ENCODE assay signal across 8 mouse cellular contexts in genomic region chr16:30790551-30791001, GRCm38 (mm10).
DNase-seq lines count a peak whose midpoint lies in the region; ATAC-seq and TF ChIP-seq lines count a peak whose summit lies in the region.

No protein-coding gene starts in this region.

- H3K4me3 ChIP-seq in spleen, adult 2 months (ENCODE audit: extremely low read depth, insufficient read depth, insufficient read length) = no peak overlapping the region
- H3K4me3 ChIP-seq in heart, embryonic 10.5 days = peak overlapping the region; percentile 36
- H3K4me3 ChIP-seq in kidney, embryonic 16.5 days (ENCODE audit: low read length) = no peak overlapping the region
- no peak overlapping the region for H3K4me3 ChIP-seq in left cerebral cortex, adult 2 months

- H3K27ac ChIP-seq in spleen, adult 2 months (ENCODE audit: insufficient read depth, low read length) = peak overlapping the region; percentile 3; the same call in 1 of the 2 replicates
- peak overlapping the region; percentile 92 for H3K27ac ChIP-seq in heart, embryonic 10.5 days
- H3K27ac ChIP-seq in kidney, embryonic 16.5 days (ENCODE audit: low read length) = peak overlapping the region; percentile 65
- H3K27ac ChIP-seq in left cerebral cortex, adult 2 months = no peak overlapping the region

- no peaks in the 10 kb centered on the region for H3K9me3 ChIP-seq in heart, embryonic 10.5 days
- H3K9me3 ChIP-seq in kidney, embryonic 16.5 days (ENCODE audit: low read length) = no peaks in the 10 kb centered on the region

- no peak for DNase-seq in spleen, adult 2 months (ENCODE audit: low read depth in 1 of 2, low spot score in 2 of 2)
- no peak for DNase-seq in spleen, postnatal 36 days (ENCODE audit: low spot score in 2 of 2)
- peak; percentile 88 for DNase-seq in heart, embryonic 10.5 days (ENCODE audit: low spot score)
- DNase-seq in lung, postnatal 14 days = peak; percentile 49
- DNase-seq in layer of hippocampus, adult 18-20 months (ENCODE audit: low spot score in 2 of 2) = no peak
- no peak for DNase-seq in right cerebral cortex, adult 2 months (ENCODE audit: low spot score in 2 of 2)
- no peak for DNase-seq in left cerebral cortex, adult 2 months (ENCODE audit: extremely low spot score in 1 of 2, low spot score in 2 of 2)

- 59% methylated on average over 4 of the region's 4 CpGs for WGBS in spleen, adult 2 months
- WGBS in heart, embryonic 10.5 days = 9% methylated on average over 4 of the region's 4 CpGs
- 32% methylated on average over 4 of the region's 4 CpGs for WGBS in kidney, embryonic 16.5 days

- H3K4me2 ChIP-seq in kidney, embryonic 16.5 days (replicated peaks; ENCODE audit: low read depth, low read length) = no peak overlapping the region

- TF ChIP-seq CTCF in spleen, adult 2 months (IDR thresholded peaks at IDR 0.05; ENCODE audit: extremely low read depth, insufficient read depth, insufficient read length, insufficient replicate concordance) = no peak
- no peak for TF ChIP-seq CTCF in left cerebral cortex, adult 2 months (IDR thresholded peaks at IDR 0.05)

- intact Hi-C loops in left cerebral cortex, adult 2 months (cut with DNase I) = no loop called here

- no peak for TF ChIP-seq POLR2A in spleen, adult 2 months (IDR thresholded peaks at IDR 0.05; ENCODE audit: low read depth, low read length)

- H3K27me3 ChIP-seq in spleen, adult 2 months (ENCODE audit: control insufficient read depth, insufficient read depth, low read length) = no peaks in the 10 kb centered on the region
- H3K27me3 ChIP-seq in heart, embryonic 10.5 days (ENCODE audit: insufficient read depth, poor library complexity, severe bottlenecking) = no peaks in the 10 kb centered on the region
- no peaks in the 10 kb centered on the region for H3K27me3 ChIP-seq in kidney, embryonic 16.5 days (ENCODE audit: insufficient read depth, low read length)

- ATAC-seq in kidney, embryonic 16.5 days (ENCODE audit: low FRiP score, low TSS enrichment) = peak; percentile 78

- H3K4me1 ChIP-seq in spleen, adult 2 months (ENCODE audit: control insufficient read depth, insufficient read depth, insufficient read length) = peaks cover 12% of the 10 kb centered on the region; the same call in 1 of the 2 replicates
- H3K4me1 ChIP-seq in heart, embryonic 10.5 days = peaks cover 77% of the 10 kb centered on the region
- peaks cover 32% of the 10 kb centered on the region for H3K4me1 ChIP-seq in kidney, embryonic 16.5 days (ENCODE audit: insufficient read depth, low read length)

- no peaks in the 10 kb centered on the region for H3K36me3 ChIP-seq in spleen, adult 2 months (ENCODE audit: control insufficient read depth, insufficient read depth, low read length)
- H3K36me3 ChIP-seq in heart, embryonic 10.5 days = no peaks in the 10 kb centered on the region
- no peaks in the 10 kb centered on the region for H3K36me3 ChIP-seq in kidney, embryonic 16.5 days (ENCODE audit: insufficient read depth, low read length)

- peak overlapping the region; percentile 49 for H3K9ac ChIP-seq in kidney, embryonic 16.5 days (replicated peaks; ENCODE audit: low read length)

Comparison
In these comparisons a context has a peak if more than half of its experiments do, and no peak if none do; other contexts are left out.
1. DNase-seq: peak in heart, embryonic 10.5 days (single experiment) and lung, postnatal 14 days (single experiment); none in spleen, adult 2 months (0 of 2), spleen, postnatal 36 days (0 of 2), layer of hippocampus, adult 18-20 months (0 of 2), right cerebral cortex, adult 2 months (0 of 2) and left cerebral cortex, adult 2 months (0 of 2).